Mouse (Mus musculus) intestine, postnatal 0 days (tissue): ENCODE measurements around the gene Bend5. TPM values are rescaled to one million over a fixed set of nuclear protein-coding genes. Genes with fewer than 3 reads are reported as not detected.

Source experiments
- ATAC-seq: fragments of 200-750 bp; cut with Nextera tagmentation; 2 replicates; pipeline ENCODE4 v1.8.0; 2017; ENCODE audit warnings: mild to moderate bottlenecking, moderate TSS enrichment, moderate library complexity
- H3K27ac ChIP-seq: fragments of 300-500 bp; sonication (generic); 2 replicates; pipeline ENCODE4 v1.5.1; 2014; ENCODE audit warnings: mild to moderate bottlenecking, low read depth, low read length, moderate library complexity
- H3K27me3 ChIP-seq: fragments of 300-500 bp; sonication (generic); replicated peaks from 2 replicates; pipeline ENCODE4 v1.6.1; 2014; ENCODE audit warnings: low read length, mixed read lengths; ENCODE audit not compliant: control insufficient read depth, insufficient read depth
- H3K36me3 ChIP-seq: fragments of 300-500 bp; sonication (generic); 2 replicates; pipeline ENCODE4 v1.6.1; 2014; ENCODE audit warnings: mild to moderate bottlenecking, moderate library complexity; ENCODE audit not compliant: control insufficient read depth, insufficient read depth
- H3K4me1 ChIP-seq: fragments of 300-500 bp; sonication (generic); replicated peaks from 2 replicates; pipeline ENCODE4 v1.6.1; 2014; ENCODE audit warnings: antibody characterized with exemption, low read length, mixed read lengths; ENCODE audit not compliant: control insufficient read depth, insufficient read depth
- H3K4me2 ChIP-seq: fragments of 300-500 bp; sonication (generic); replicated peaks from 2 replicates; pipeline ENCODE4 v1.6.1; 2014; ENCODE audit warnings: low read depth, mild to moderate bottlenecking, moderate library complexity
- H3K4me3 ChIP-seq: fragments of 300-500 bp; sonication (generic); 2 replicates; pipeline ENCODE4 v1.5.1; 2014; ENCODE audit warnings: low read depth, low read length
- H3K9ac ChIP-seq: fragments of 300-500 bp; sonication (generic); 2 replicates; pipeline ENCODE4 v1.6.1; 2014; ENCODE audit warnings: mild to moderate bottlenecking, low read depth, low read length
- H3K9me3 ChIP-seq: fragments of 300-500 bp; sonication (generic); 2 replicates; pipeline ENCODE4 v1.6.1; 2016; ENCODE audit warnings: mixed run types; ENCODE audit not compliant: control insufficient read depth
- CTCF ChIP-seq: sonication (generic); IDR thresholded peaks from 2 replicates; pipeline ENCODE4 v1.5.1; 2016; ENCODE audit warnings: low read depth, mild to moderate bottlenecking, control low read depth, antibody characterized with exemption, moderate library complexity
- WGBS: fragments of 180-500 bp; shearing (Covaris S2); extraction: QIAGEN DNeasy Blood & Tissue Kit; methylation state at CpG from one replicate; pipeline ENCODE4 v1.1.7; 2014; 5-methylcytosine and 5-hydroxymethylcytosine counted together
- polyA plus RNA-seq: library from polyadenylated mRNA; unstranded; fragments of >200 nt; fragmentation: Nextera tagmentation; extraction: Ambion mirVana; gene quantifications from 2 replicates; pipeline ENCODE4 v1.2.1, GENCODE M21; 2015

Gene Bend5
- polyA plus RNA-seq, 1 experiment from 2014 or later: 28.0 TPM

GRCm38 (mm10) chr4:111419476-111419875, 4.7 kb downstream of the Bend5 start:
- Histone ChIP-seq H3K27ac (0 out of 2 replicates have a peak overlapping the region, but pooled peaks have one; percentile 50), H3K4me1 (peaks cover 9% of the 10 kb centered on the region), H3K36me3 (no peaks in the 10 kb centered on the region), H3K4me2 (0 out of 2 replicates have a peak overlapping the region, but pooled peaks have one; percentile 10), H3K4me3 (no peak overlapping the region), H3K27me3 (no peaks in the 10 kb centered on the region), H3K9ac (no peak overlapping the region), H3K9me3 (no peaks in the 10 kb centered on the region)
- no peak for ATAC-seq
- TF ChIP-seq CTCF: no peak
- 53% methylated on average over 1 of the region's 1 CpGs for WGBS

GRCm38 (mm10) chr4:111420031-111420430, 5.2 kb downstream of the Bend5 start:
- no peak for TF ChIP-seq CTCF
- Histone ChIP-seq H3K27me3 (no peaks in the 10 kb centered on the region), H3K36me3 (no peaks in the 10 kb centered on the region), H3K4me3 (no peak overlapping the region), H3K27ac (no peak overlapping the region; the same call in 1 of the 2 replicates), H3K4me1 (peaks cover 9% of the 10 kb centered on the region), H3K9ac (no peak overlapping the region), H3K9me3 (no peaks in the 10 kb centered on the region), H3K4me2 (no peak overlapping the region)
- 85% methylated on average over 3 of the region's 3 CpGs for WGBS
- ATAC-seq: no peak

DNA sequence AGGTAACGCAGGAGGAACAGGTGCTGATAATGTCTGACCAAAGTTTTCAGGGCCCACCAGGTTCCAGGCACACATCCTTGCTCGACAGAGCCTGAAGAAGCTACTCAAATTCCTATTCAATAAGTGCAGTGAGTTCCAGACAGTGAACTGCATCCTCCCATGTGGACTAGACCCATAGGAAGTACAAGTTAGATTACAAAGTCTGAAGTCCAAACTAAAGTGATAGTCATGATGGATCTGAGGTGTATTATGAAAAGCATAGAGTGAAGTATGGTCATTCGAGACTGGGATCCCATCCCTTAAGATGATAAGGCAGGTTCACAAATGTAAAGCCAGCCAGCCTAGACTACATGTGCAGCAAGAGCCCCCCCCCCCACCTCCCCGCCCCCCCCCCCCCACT, 6.1 kb downstream of the Bend5 start:
- peak; percentile 75 for ATAC-seq
- Histone ChIP-seq H3K4me2 (no peak overlapping the region), H3K4me3 (no peak overlapping the region), H3K4me1 (peaks cover 9% of the 10 kb centered on the region), H3K27ac (no peak overlapping the region), H3K9me3 (no peaks in the 10 kb centered on the region), H3K9ac (no peak overlapping the region), H3K36me3 (no peaks in the 10 kb centered on the region), H3K27me3 (no peaks in the 10 kb centered on the region)
- no peak for TF ChIP-seq CTCF
- WGBS: 75% methylated on average over 4 of the region's 4 CpGs

GRCm38 (mm10) chr4:111421785-111422184, 7.0 kb downstream of the Bend5 start:
- Histone ChIP-seq H3K4me1 (peaks cover 9% of the 10 kb centered on the region; the same call in 1 of the 2 replicates), H3K9ac (no peak overlapping the region), H3K9me3 (no peaks in the 10 kb centered on the region), H3K4me2 (no peak overlapping the region), H3K4me3 (no peak overlapping the region), H3K27me3 (no peaks in the 10 kb centered on the region), H3K27ac (0 out of 2 replicates have a peak overlapping the region, but pooled peaks have one; percentile 7), H3K36me3 (no peaks in the 10 kb centered on the region)
- ATAC-seq: no peak
- TF ChIP-seq CTCF: no peak
- 79% methylated on average over 6 of the region's 6 CpGs for WGBS

GRCm38 (mm10) chr4:111424371-111424950, 9.7 kb downstream of the Bend5 start:
- no peak for TF ChIP-seq CTCF
- Histone ChIP-seq H3K27me3 (no peaks in the 10 kb centered on the region), H3K4me1 (no peaks in the 10 kb centered on the region; the same call in 1 of the 2 replicates), H3K27ac (no peak overlapping the region), H3K9me3 (no peaks in the 10 kb centered on the region), H3K9ac (no peak overlapping the region), H3K4me2 (no peak overlapping the region), H3K4me3 (no peak overlapping the region), H3K36me3 (no peaks in the 10 kb centered on the region)
- ATAC-seq: no peak
- 92% methylated on average over 1 of the region's 1 CpGs for WGBS

DNA sequence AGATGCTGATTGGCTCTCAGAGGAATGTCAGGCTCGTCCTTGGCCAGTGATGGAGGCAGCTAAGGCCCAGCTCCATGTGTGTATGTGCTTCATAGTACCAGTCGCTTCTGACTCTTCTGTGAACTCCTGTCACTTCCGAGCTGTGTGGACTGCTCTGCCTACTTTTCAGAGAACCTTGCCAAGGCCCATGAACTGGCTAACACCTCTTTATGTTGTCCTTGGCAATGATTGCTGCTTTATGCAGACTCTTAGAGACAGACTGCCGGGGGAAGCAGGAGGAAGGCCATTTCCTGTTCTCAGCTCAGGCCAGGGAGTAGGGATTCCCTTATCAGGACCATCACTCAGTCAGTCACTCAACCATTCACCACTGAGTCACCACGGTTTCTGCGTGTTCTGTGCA, 10.4 kb downstream of the Bend5 start:
- peak; percentile 39; the same call in 1 of the 2 replicates for ATAC-seq
- Histone ChIP-seq H3K4me2 (no peak overlapping the region), H3K36me3 (no peaks in the 10 kb centered on the region), H3K4me3 (no peak overlapping the region), H3K4me1 (no peaks in the 10 kb centered on the region), H3K27ac (no peak overlapping the region), H3K27me3 (no peaks in the 10 kb centered on the region), H3K9ac (no peak overlapping the region), H3K9me3 (no peaks in the 10 kb centered on the region)
- TF ChIP-seq CTCF: no peak
- 55% methylated on average over 6 of the region's 6 CpGs for WGBS
